Mouse (Mus musculus): ENCODE measurements around the gene Ttc30a2. TPM values are rescaled to one million over a fixed set of nuclear protein-coding genes. Genes with fewer than 3 reads are reported as not detected.
"Not testable (repeated sequence)": the region's sequence is repeated elsewhere in the genome, so short reads cannot be mapped to it uniquely, and the experiment has no call there.

Gene Ttc30a2
- polyA plus RNA-seq (2015; fragmentation: Nextera tagmentation; extraction: Ambion mirVana): 0.08 and 0.16 TPM in 2 replicates

DNA sequence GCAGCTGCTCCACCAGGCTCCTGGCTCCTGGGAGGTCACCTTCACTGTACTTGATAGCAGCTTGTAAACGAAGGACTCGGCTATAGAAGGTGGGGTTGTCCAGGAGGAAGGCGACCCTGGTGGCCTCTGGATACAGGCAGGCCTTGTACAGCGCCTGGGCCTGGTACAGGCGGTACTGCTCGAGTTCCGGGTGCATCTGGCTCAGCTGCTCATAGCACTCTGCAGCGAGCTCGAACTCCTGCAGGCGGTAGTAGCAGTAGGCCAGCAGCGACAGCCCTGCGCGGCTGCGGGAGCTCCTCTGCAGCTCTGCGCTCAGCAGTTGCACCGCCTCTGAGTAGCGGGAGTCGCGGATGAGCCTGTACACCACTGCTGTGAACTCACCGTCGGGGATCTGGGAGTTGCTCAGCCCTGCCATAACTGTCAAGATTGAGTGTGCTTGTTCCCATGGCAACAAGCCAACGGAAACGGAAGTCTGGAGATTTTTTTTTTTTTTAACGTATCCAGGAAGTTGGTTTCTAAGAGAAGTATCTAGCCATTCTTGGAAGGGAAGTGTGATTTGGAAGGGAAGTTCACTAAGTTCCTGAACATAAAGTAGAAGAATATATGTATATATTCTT lies at the start of gene Ttc30a2:
Gene Ttc30a2, minus strand, starts transcription at position 419 of the 617 bp plus-strand sequence.
- not testable (repeated sequence) for H3K27ac ChIP-seq; H3K4me2 ChIP-seq (replicated peaks); H3K4me3 ChIP-seq (replicated peaks); H3K4me1 ChIP-seq (replicated peaks); H3K27me3 ChIP-seq (replicated peaks); H3K9ac ChIP-seq; H3K9me3 ChIP-seq; H3K36me3 ChIP-seq
- WGBS: 35% methylated on average over 22 of the region's 24 CpGs
- 0 out of 2 replicates have a peak, but pooled peaks have one; percentile 23 for ATAC-seq

- WGBS: 30% methylated on average over 7 of the region's 7 CpGs
- H3K9me3 ChIP-seq: no peaks in the 10 kb centered on the region
- no peaks in the 10 kb centered on the region for H3K36me3 ChIP-seq
- H3K4me1 ChIP-seq (replicated peaks): no peaks in the 10 kb centered on the region
- no peak overlapping the region for H3K9ac ChIP-seq
- ATAC-seq: no peak
- no peak overlapping the region for H3K27ac ChIP-seq
- H3K4me3 ChIP-seq (replicated peaks): no peak overlapping the region
- no peak overlapping the region for H3K4me2 ChIP-seq (replicated peaks)
- H3K27me3 ChIP-seq (replicated peaks): no peaks in the 10 kb centered on the region
Observed at GRCm38 (mm10) chr2:76016890-76017289, 38.9 kb upstream of the Ttc30a2 start.

- no peaks in the 10 kb centered on the region for H3K9me3 ChIP-seq
- no peak overlapping the region for H3K9ac ChIP-seq
- no peak overlapping the region for H3K4me2 ChIP-seq (replicated peaks)
- no peaks in the 10 kb centered on the region for H3K27me3 ChIP-seq (replicated peaks)
- H3K4me1 ChIP-seq (replicated peaks): no peaks in the 10 kb centered on the region
- H3K4me3 ChIP-seq (replicated peaks): no peak overlapping the region
- ATAC-seq: no peak
- no peaks in the 10 kb centered on the region for H3K36me3 ChIP-seq
- WGBS: 74% methylated on average over 8 of the region's 8 CpGs
- no peak overlapping the region for H3K27ac ChIP-seq
Observed at GRCm38 (mm10) chr2:76016136-76016535, 38.2 kb upstream of the Ttc30a2 start.

- no peak overlapping the region for H3K9ac ChIP-seq
- no peak for ATAC-seq
Observed at GRCm38 (mm10) chr2:76015460-76015859, 37.5 kb upstream of the Ttc30a2 start.

GRCm38 (mm10) chr2:76014659-76015058 lies 36.7 kb upstream of the Ttc30a2 start:
- 81% methylated on average over 3 of the region's 3 CpGs for WGBS
- no peak overlapping the region for H3K4me3 ChIP-seq (replicated peaks)
- H3K36me3 ChIP-seq: no peaks in the 10 kb centered on the region
- H3K27me3 ChIP-seq (replicated peaks): no peaks in the 10 kb centered on the region
- H3K4me1 ChIP-seq (replicated peaks): no peaks in the 10 kb centered on the region
- no peaks in the 10 kb centered on the region for H3K9me3 ChIP-seq
- H3K9ac ChIP-seq: no peak overlapping the region
- ATAC-seq: no peak
- H3K27ac ChIP-seq: no peak overlapping the region
- H3K4me2 ChIP-seq (replicated peaks): no peak overlapping the region

More at GRCm38 (mm10) chr2:76015460-76015859, 37.5 kb upstream of the Ttc30a2 start:
- Histone ChIP-seq H3K27me3 (replicated peaks) (no peaks in the 10 kb centered on the region), H3K4me3 (replicated peaks) (no peak overlapping the region), H3K9me3 (no peaks in the 10 kb centered on the region), H3K4me2 (replicated peaks) (no peak overlapping the region), H3K36me3 (no peaks in the 10 kb centered on the region), H3K27ac (no peak overlapping the region), H3K4me1 (replicated peaks) (no peaks in the 10 kb centered on the region)
- WGBS: 96% methylated on average over 7 of the region's 7 CpGs

GRCm38 (mm10) chr2:76006194-76006593 lies 28.2 kb upstream of the Ttc30a2 start:
- H3K27ac ChIP-seq: no peak overlapping the region
- H3K36me3 ChIP-seq: no peaks in the 10 kb centered on the region
- H3K9me3 ChIP-seq: no peaks in the 10 kb centered on the region
- H3K27me3 ChIP-seq (replicated peaks): no peaks in the 10 kb centered on the region
- WGBS: 28% methylated on average over 4 of the region's 4 CpGs
- ATAC-seq: no peak
- no peak overlapping the region for H3K4me3 ChIP-seq (replicated peaks)
- H3K4me2 ChIP-seq (replicated peaks): no peak overlapping the region
- no peaks in the 10 kb centered on the region for H3K4me1 ChIP-seq (replicated peaks)
- no peak overlapping the region for H3K9ac ChIP-seq

DNA sequence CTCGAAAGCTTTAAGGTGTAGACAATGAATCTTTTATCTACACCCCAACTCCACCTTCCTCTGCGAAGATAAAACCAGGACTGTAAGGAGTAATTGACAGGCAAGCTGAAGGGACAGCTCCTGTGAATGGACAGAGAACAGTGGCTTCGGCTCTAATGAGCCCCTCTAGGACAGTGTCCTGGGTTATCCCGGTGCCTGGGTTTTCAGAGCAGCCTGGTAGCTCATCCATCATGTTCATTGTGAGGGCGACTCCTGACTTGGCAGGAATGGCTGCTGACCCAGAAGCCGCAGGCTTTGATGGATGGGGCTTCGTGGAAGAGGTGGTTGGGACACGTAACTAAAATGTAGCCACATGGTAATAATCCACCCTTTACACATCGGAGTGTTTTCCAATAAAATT lies 24.9 kb upstream of the Ttc30a2 start:
- Histone ChIP-seq H3K4me3 (replicated peaks) (no peak overlapping the region), H3K4me2 (replicated peaks) (no peak overlapping the region), H3K27me3 (replicated peaks) (no peaks in the 10 kb centered on the region), H3K27ac (no peak overlapping the region), H3K36me3 (no peaks in the 10 kb centered on the region), H3K4me1 (replicated peaks) (peaks cover 9% of the 10 kb centered on the region), H3K9me3 (no peaks in the 10 kb centered on the region), H3K9ac (no peak overlapping the region)
- ATAC-seq: no peak
- WGBS: 53% methylated on average over 9 of the region's 9 CpGs

DNA sequence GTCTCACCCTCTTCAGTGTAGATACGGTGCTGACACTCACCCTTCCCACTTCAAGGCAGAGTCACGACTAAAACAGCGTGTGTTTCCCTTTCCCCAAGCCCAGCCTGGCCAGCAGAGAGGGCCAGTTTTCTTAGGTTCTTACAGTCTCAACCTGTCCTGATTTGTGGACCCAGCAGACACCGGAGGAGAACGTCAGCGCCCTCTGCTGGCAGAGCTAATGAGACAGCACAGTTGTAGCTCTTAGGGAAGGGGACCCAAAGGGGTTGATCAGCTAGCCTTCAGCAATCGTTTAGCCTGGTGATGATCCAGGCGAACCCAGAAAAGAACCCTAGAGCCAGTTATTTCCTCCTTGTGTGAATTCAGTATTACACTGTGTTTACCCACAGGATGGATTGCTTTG lies 23.4 kb upstream of the Ttc30a2 start:
- no peak for ATAC-seq
- no peak overlapping the region for H3K4me2 ChIP-seq (replicated peaks)
- no peaks in the 10 kb centered on the region for H3K36me3 ChIP-seq
- no peaks in the 10 kb centered on the region for H3K27me3 ChIP-seq (replicated peaks)
- H3K4me1 ChIP-seq (replicated peaks): peaks cover 9% of the 10 kb centered on the region
- H3K9me3 ChIP-seq: no peaks in the 10 kb centered on the region
- H3K4me3 ChIP-seq (replicated peaks): no peak overlapping the region
- no peak overlapping the region for H3K9ac ChIP-seq
- no peak overlapping the region for H3K27ac ChIP-seq
- 47% methylated on average over 8 of the region's 8 CpGs for WGBS

DNA sequence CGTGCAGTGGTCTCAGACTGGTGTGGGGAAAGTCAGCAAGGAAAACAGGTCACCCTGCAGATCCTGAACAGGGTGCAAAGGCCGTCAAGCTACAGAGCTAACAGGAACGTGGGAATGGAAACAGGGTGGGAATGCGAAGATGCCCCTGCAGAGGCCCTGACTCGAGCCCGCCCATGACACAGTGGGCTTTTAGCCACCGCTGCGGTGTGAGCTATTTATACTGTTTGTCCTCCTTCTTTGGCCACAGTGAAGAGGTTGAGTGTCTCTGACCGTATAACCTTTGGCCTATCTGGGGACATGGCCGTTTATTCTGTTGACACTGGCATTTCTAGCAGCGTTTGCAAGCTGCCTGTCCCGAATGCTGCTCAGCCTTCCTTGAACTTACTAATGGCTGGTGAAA lies 21.7 kb upstream of the Ttc30a2 start:
- Histone ChIP-seq H3K4me1 (replicated peaks) (peaks cover 9% of the 10 kb centered on the region), H3K4me2 (replicated peaks) (no peak overlapping the region), H3K9ac (no peak overlapping the region), H3K27ac (no peak overlapping the region), H3K27me3 (replicated peaks) (no peaks in the 10 kb centered on the region), H3K36me3 (no peaks in the 10 kb centered on the region), H3K9me3 (no peaks in the 10 kb centered on the region), H3K4me3 (replicated peaks) (no peak overlapping the region)
- no peak for ATAC-seq
- 35% methylated on average over 12 of the region's 12 CpGs for WGBS

GRCm38 (mm10) chr2:75998692-75999091 lies 20.7 kb upstream of the Ttc30a2 start:
- Histone ChIP-seq H3K36me3 (no peaks in the 10 kb centered on the region), H3K27ac (no peak overlapping the region), H3K4me3 (replicated peaks) (no peak overlapping the region), H3K27me3 (replicated peaks) (no peaks in the 10 kb centered on the region), H3K9ac (no peak overlapping the region), H3K4me1 (replicated peaks) (peaks cover 9% of the 10 kb centered on the region), H3K4me2 (replicated peaks) (no peak overlapping the region), H3K9me3 (no peaks in the 10 kb centered on the region)
- no peak for ATAC-seq
- WGBS: 22% methylated on average over 8 of the region's 8 CpGs

DNA sequence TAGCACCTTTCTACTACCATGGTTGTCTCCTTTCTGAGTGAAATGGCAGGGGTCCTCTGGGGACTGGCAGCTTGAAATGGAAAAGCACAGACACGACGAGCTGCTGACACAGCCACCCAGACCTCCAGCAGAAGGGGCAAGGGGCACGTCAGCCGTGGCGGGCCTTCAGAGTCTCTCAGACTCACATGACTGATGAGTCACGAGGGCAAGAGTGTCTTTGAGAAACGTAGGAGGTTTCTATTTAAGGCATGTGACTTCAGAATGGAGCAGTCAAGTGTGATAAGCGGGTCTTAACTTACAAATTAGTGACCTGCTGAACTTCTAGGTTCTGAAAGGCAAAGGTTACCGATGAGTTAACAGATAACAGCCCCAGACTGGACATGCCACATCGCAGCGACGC lies 19.8 kb upstream of the Ttc30a2 start:
- no peak overlapping the region for H3K4me2 ChIP-seq (replicated peaks)
- no peak overlapping the region for H3K4me3 ChIP-seq (replicated peaks)
- H3K36me3 ChIP-seq: no peaks in the 10 kb centered on the region
- no peaks in the 10 kb centered on the region for H3K27me3 ChIP-seq (replicated peaks)
- 49% methylated on average over 12 of the region's 12 CpGs for WGBS
- H3K9ac ChIP-seq: no peak overlapping the region
- H3K27ac ChIP-seq: no peak overlapping the region
- peak; percentile 73 for ATAC-seq
- no peaks in the 10 kb centered on the region for H3K9me3 ChIP-seq
- H3K4me1 ChIP-seq (replicated peaks): peaks cover 9% of the 10 kb centered on the region

GRCm38 (mm10) chr2:75994841-75995240 lies 16.9 kb upstream of the Ttc30a2 start:
- Histone ChIP-seq H3K27ac (no peak overlapping the region), H3K36me3 (no peaks in the 10 kb centered on the region), H3K4me1 (replicated peaks) (peaks cover 15% of the 10 kb centered on the region), H3K4me2 (replicated peaks) (no peak overlapping the region), H3K4me3 (replicated peaks) (no peak overlapping the region), H3K9me3 (no peaks in the 10 kb centered on the region), H3K27me3 (replicated peaks) (no peaks in the 10 kb centered on the region), H3K9ac (no peak overlapping the region)
- 95% methylated on average over 11 of the region's 11 CpGs for WGBS
- ATAC-seq: no peak

- 0 out of 2 replicates have a peak, but pooled peaks have one; percentile 41 for ATAC-seq
- no peaks in the 10 kb centered on the region for H3K27me3 ChIP-seq (replicated peaks)
- H3K36me3 ChIP-seq: no peaks in the 10 kb centered on the region
- no peak overlapping the region for H3K4me3 ChIP-seq (replicated peaks)
- WGBS: 34% methylated on average over 6 of the region's 6 CpGs
- no peaks in the 10 kb centered on the region for H3K9me3 ChIP-seq
- H3K4me1 ChIP-seq (replicated peaks): peaks cover 11% of the 10 kb centered on the region
- no peak overlapping the region for H3K4me2 ChIP-seq (replicated peaks)
- no peak overlapping the region for H3K27ac ChIP-seq
- no peak overlapping the region for H3K9ac ChIP-seq
Observed at GRCm38 (mm10) chr2:75991581-75992205, 13.7 kb upstream of the Ttc30a2 start.
